Mouse (Mus musculus) myocyte (in vitro differentiated cells): Measurements from ENCODE around the gene Gm853. TPM values are rescaled to one million over a fixed set of nuclear protein-coding genes. Genes with fewer than 3 reads are reported as not detected.

ENCODE experiments used
- H3K27me3 ChIP-seq: one replicate; pipeline ENCODE4 v1.6.1; 2011; ENCODE audit not compliant: control insufficient read depth, insufficient read depth, insufficient read length
- H3K36me3 ChIP-seq: one replicate; pipeline ENCODE4 v1.6.1; 2011; ENCODE audit not compliant: control insufficient read depth, insufficient read depth
- H3K4me2 ChIP-seq: one replicate; pipeline ENCODE4 v1.6.1; 2011; ENCODE audit warnings: low read depth, control low read depth
- H3K4me3 ChIP-seq: one replicate; pipeline ENCODE4 v1.5.1; 2011; ENCODE audit warnings: mild to moderate bottlenecking, control low read depth, moderate library complexity
- H3K79me2 ChIP-seq: one replicate; pipeline ENCODE4 v1.6.1; 2011; ENCODE audit not compliant: control insufficient read depth, insufficient read depth
- H3ac ChIP-seq: one replicate; pipeline ENCODE4 v1.6.1; 2011; ENCODE audit not compliant: control insufficient read depth, insufficient read length
- CEBPB ChIP-seq: IDR thresholded peaks from 2 replicates; pipeline ENCODE4 v1.6.1; 2011; ENCODE audit warnings: mild to moderate bottlenecking, moderate library complexity; ENCODE audit not compliant: poor library complexity, insufficient read depth, severe bottlenecking
- E2F4 ChIP-seq: IDR thresholded peaks from one replicate; pipeline ENCODE4 v1.6.1; 2011; ENCODE audit warnings: mild to moderate bottlenecking, control low read depth, moderate library complexity; ENCODE audit not compliant: insufficient read depth
- MAX ChIP-seq: IDR thresholded peaks from one replicate; pipeline ENCODE4 v1.6.1; 2011; ENCODE audit warnings: low read depth, mild to moderate bottlenecking, control low read depth
- MYOD1 ChIP-seq, 3 experiments: IDR thresholded peaks; one replicate each; pipeline ENCODE4 v1.6.1; 2011; ENCODE audit warnings: control low read depth in 2 of 3, low read depth in 2 of 3, mild to moderate bottlenecking in 2 of 3, moderate library complexity in 1 of 3; ENCODE audit not compliant: insufficient read length in 2 of 3, control insufficient read depth in 1 of 3
- MYOG ChIP-seq, 3 experiments: IDR thresholded peaks; one replicate each; pipeline ENCODE4 v1.6.1; 2011; ENCODE audit warnings: control low read depth in 2 of 3, low read depth in 2 of 3, mild to moderate bottlenecking in 2 of 3; ENCODE audit not compliant: insufficient read length in 2 of 3, control insufficient read depth in 1 of 3, insufficient read depth in 1 of 3
- POLR2A ChIP-seq: IDR thresholded peaks from one replicate; pipeline ENCODE4 v1.6.1; 2011; ENCODE audit warnings: low read depth, mild to moderate bottlenecking, control low read depth, moderate library complexity; ENCODE audit not compliant: insufficient read length
- POLR2AphosphoS2 ChIP-seq: IDR thresholded peaks from one replicate; pipeline ENCODE4 v1.6.1; 2011; ENCODE audit warnings: low read depth, control low read depth; ENCODE audit not compliant: insufficient read length
- REST ChIP-seq: IDR thresholded peaks from one replicate; pipeline ENCODE4 v1.6.1; 2011; ENCODE audit warnings: mild to moderate bottlenecking, control low read depth, moderate library complexity; ENCODE audit not compliant: insufficient read depth, insufficient read length
- SRF ChIP-seq: IDR thresholded peaks from one replicate; pipeline ENCODE4 v1.6.1; 2011; ENCODE audit warnings: low read depth; ENCODE audit not compliant: control insufficient read depth, insufficient read length
- TCF12 ChIP-seq: IDR thresholded peaks from one replicate; pipeline ENCODE4 v1.6.1; 2011; ENCODE audit warnings: mild to moderate bottlenecking, control low read depth; ENCODE audit not compliant: poor library complexity, insufficient read depth, severe bottlenecking
- TCF3 ChIP-seq: IDR thresholded peaks from one replicate; pipeline ENCODE4 v1.6.1; 2011; ENCODE audit warnings: low read depth, control low read depth; ENCODE audit not compliant: insufficient read length
- USF1 ChIP-seq: IDR thresholded peaks from one replicate; pipeline ENCODE4 v1.6.1; 2011; ENCODE audit warnings: low read depth, mild to moderate bottlenecking, control low read depth, moderate library complexity
- polyA plus RNA-seq: library from polyadenylated mRNA; unstranded; fragments of >200 nt; fragmentation: generic; extraction: Trizol; gene quantifications from one replicate; pipeline ENCODE4 v1.2.1, GENCODE M21; 2012; ENCODE audit warnings: missing spikeins

The Gm853 gene
- polyA plus RNA-seq, 1 experiment = not detected

DNA sequence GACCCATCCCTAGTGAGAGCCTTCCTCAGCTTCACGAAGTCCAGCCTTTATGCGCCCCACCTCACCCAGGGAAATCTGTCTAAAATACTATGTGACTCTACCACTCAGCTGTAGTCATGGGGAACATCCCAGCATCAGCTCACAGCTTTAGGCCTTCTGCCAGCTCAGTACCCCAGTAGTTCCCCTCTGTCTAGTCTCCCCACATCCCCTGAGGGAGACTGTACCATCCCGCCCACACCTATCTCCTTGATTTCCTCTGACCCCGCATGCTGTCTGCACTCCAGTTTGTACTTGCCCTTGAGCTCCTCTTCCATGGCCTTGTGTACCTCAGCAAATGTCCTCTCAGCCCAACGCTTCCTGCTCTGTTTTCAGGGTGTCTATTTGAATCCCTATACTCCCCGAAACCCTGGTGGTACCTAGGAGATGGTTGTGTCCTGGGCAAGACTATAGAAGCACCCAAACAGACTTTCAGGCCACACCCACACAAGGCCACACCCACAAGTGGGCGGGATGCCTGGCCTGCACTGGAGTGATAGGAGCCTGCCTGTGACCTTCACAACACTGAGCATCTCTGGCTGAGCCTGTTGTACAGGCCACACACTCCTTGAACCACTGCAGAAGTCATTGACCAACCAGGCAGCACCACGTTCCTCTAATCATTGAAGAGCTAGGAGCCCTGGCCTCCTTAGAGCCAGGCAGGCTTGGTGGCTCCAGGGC, 30.4 kb upstream of the Gm853 start:
- Histone ChIP-seq H3K79me2 (no peaks in the 10 kb centered on the region), H3K4me2 (no peak overlapping the region), H3K36me3 (peaks cover 5% of the 10 kb centered on the region), H3K27me3 (no peaks in the 10 kb centered on the region), H3K4me3 (no peak overlapping the region), H3ac (no peak overlapping the region)
- no peak for TF ChIP-seq POLR2A
- TF ChIP-seq SRF = no peak
- no peak for TF ChIP-seq CEBPB
- TF ChIP-seq E2F4 = no peak
- no peak for TF ChIP-seq USF1
- no peak for TF ChIP-seq TCF12
- no peak for TF ChIP-seq MYOG (IDR thresholded peaks at IDR 0.05; ENCODE audit: control insufficient read depth in 1 of 3, insufficient read depth in 1 of 3, insufficient read length in 2 of 3, low read depth in 2 of 3)

DNA sequence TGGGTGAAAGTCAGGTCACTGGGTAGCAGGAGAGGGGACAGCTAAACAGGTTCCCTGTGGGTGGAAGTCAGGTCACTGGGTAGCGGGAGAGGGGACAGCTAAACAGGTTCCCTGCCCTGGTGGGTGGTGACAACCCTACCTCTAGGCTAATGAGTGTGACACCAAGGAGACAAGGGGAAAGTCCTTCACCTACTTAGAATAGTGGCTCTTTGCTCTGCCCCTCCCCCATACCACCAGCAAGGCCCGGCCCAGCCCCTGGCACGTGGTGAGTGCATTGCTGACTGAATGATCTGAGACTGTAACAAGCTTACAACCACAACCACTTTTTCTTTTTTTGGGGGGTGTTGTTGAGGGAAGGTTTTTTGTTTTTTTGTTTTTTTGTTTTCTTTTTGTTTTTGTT, 29.6 kb upstream of the Gm853 start:
- Histone ChIP-seq H3ac (no peak overlapping the region), H3K4me3 (no peak overlapping the region), H3K79me2 (no peaks in the 10 kb centered on the region), H3K4me2 (no peak overlapping the region), H3K27me3 (no peaks in the 10 kb centered on the region), H3K36me3 (peaks cover 3% of the 10 kb centered on the region)
- TF ChIP-seq MAX = no peak
- no peak for TF ChIP-seq REST
- TF ChIP-seq POLR2A = no peak
- no peak for TF ChIP-seq SRF
- TF ChIP-seq TCF3 = no peak
- no peak for TF ChIP-seq MYOG (IDR thresholded peaks at IDR 0.05; ENCODE audit: control insufficient read depth in 1 of 3, insufficient read depth in 1 of 3, insufficient read length in 2 of 3, low read depth in 2 of 3)
- TF ChIP-seq TCF12 = no peak
- TF ChIP-seq E2F4 = no peak
- TF ChIP-seq MYOD1 (IDR thresholded peaks at IDR 0.05; ENCODE audit: control insufficient read depth in 1 of 3, insufficient read length in 2 of 3, low read depth in 2 of 3) = no peak
- no peak for TF ChIP-seq POLR2AphosphoS2
- TF ChIP-seq CEBPB = no peak
- TF ChIP-seq USF1 = no peak

- Histone ChIP-seq H3K4me3 (no peak overlapping the region), H3K4me2 (no peak overlapping the region), H3K36me3 (peaks cover 3% of the 10 kb centered on the region), H3K79me2 (no peaks in the 10 kb centered on the region), H3K27me3 (no peaks in the 10 kb centered on the region), H3ac (no peak overlapping the region)
- TF ChIP-seq POLR2AphosphoS2 (no peak), MAX (no peak), E2F4 (no peak), POLR2A (no peak), MYOG (IDR thresholded peaks at IDR 0.05; ENCODE audit: control insufficient read depth in 1 of 3, insufficient read depth in 1 of 3, insufficient read length in 2 of 3, low read depth in 2 of 3) (no peak), TCF12 (no peak), MYOD1 (IDR thresholded peaks at IDR 0.05; ENCODE audit: control insufficient read depth in 1 of 3, insufficient read length in 2 of 3, low read depth in 2 of 3) (no peak), REST (no peak)
Measured at GRCm38 (mm10) chr4:130251172-130251705, 29.0 kb upstream of the Gm853 start.

DNA sequence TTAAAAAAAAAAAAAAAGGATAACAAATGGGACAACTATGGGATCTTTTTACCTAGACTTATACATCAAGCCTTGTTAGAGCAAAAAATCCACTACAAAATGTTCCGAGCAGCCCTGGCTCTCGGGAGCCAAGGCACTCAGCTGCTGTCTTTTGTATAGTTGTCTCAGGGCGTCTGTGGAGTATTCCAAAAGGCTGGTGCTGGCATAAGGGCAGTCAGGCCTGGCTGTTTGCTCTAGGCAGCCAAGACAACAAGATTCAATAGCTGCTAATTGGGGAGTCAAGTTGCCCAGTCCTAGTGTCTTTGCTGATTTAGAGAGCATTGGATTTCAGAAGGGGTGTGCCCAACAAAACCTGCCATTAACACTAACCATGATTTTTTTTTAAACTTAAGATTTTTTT, 26.4 kb upstream of the Gm853 start:
- no peaks in the 10 kb centered on the region for H3K79me2 ChIP-seq
- no peaks in the 10 kb centered on the region for H3K27me3 ChIP-seq
- H3ac ChIP-seq = no peak overlapping the region
- H3K36me3 ChIP-seq = no peaks in the 10 kb centered on the region
- H3K4me2 ChIP-seq = no peak overlapping the region
- no peak overlapping the region for H3K4me3 ChIP-seq
- TF ChIP-seq TCF3 (no peak), MYOG (IDR thresholded peaks at IDR 0.05; ENCODE audit: control insufficient read depth in 1 of 3, insufficient read depth in 1 of 3, insufficient read length in 2 of 3, low read depth in 2 of 3) (no peak), TCF12 (no peak), MAX (no peak), POLR2A (no peak), CEBPB (no peak)

- Histone ChIP-seq H3K27me3 (no peaks in the 10 kb centered on the region), H3K79me2 (no peaks in the 10 kb centered on the region), H3K4me2 (no peak overlapping the region), H3ac (no peak overlapping the region), H3K4me3 (no peak overlapping the region), H3K36me3 (no peaks in the 10 kb centered on the region)
- TF ChIP-seq TCF3 = no peak
- TF ChIP-seq REST = no peak
- TF ChIP-seq MYOG (IDR thresholded peaks at IDR 0.05; ENCODE audit: control insufficient read depth in 1 of 3, insufficient read depth in 1 of 3, insufficient read length in 2 of 3, low read depth in 2 of 3) = no peak
- no peak for TF ChIP-seq USF1
- TF ChIP-seq TCF12 = no peak
- TF ChIP-seq CEBPB = no peak
- no peak for TF ChIP-seq MAX
- no peak for TF ChIP-seq POLR2AphosphoS2
- TF ChIP-seq POLR2A = no peak
- TF ChIP-seq SRF = no peak
- TF ChIP-seq E2F4 = no peak
- TF ChIP-seq MYOD1 (IDR thresholded peaks at IDR 0.05; ENCODE audit: control insufficient read depth in 1 of 3, insufficient read length in 2 of 3, low read depth in 2 of 3) = no peak
Measured at GRCm38 (mm10) chr4:130246132-130246531, 23.9 kb upstream of the Gm853 start.
